Mouse (Mus musculus): ENCODE results near the gene Mast4. TPM values are rescaled to one million over a fixed set of nuclear protein-coding genes. Genes with fewer than 3 reads are reported as not detected.
"Not testable (repeated sequence)": the region's sequence is repeated elsewhere in the genome, so short reads cannot be mapped to it uniquely, and the experiment has no call there.

Mast4 gene
- 10 to 100 TPM; 33.1 to 46.3 TPM for total RNA-seq (2021)
- long read RNA-seq, experiment 1, partial matches to known transcripts, result 0 of 8 reads
- long read RNA-seq, experiment 1, other reads (novel, unspliced or antisense), result 7 of 8 reads
- long read RNA-seq, experiment 2, partial matches to known transcripts, result 3 of 8 reads
- long read RNA-seq, experiment 2, other reads (novel, unspliced or antisense), result 5 of 8 reads

- peak; percentile 91 for DNase-seq
Observed at GRCm38 (mm10) chr13:103334392-103334686, at the start of gene Mast4. Mast4 (minus strand) TSS chr13:103334497.

- no peak for DNase-seq
Observed at GRCm38 (mm10) chr13:103374495-103374894, 40.2 kb upstream of the Mast4 start.

- DNase-seq, result no peak
Observed at GRCm38 (mm10) chr13:103369194-103369593, 34.9 kb upstream of the Mast4 start.

- no peak for DNase-seq
Observed at GRCm38 (mm10) chr13:103363181-103363580, 28.9 kb upstream of the Mast4 start.

- DNase-seq, result not testable (repeated sequence)
Observed at GRCm38 (mm10) chr13:103357415-103357814, 23.1 kb upstream of the Mast4 start.

GRCm38 (mm10) chr13:103356909-103357308 is 22.6 kb upstream of the Mast4 start:
- DNase-seq, result not testable (repeated sequence)

- DNase-seq, result no peak
Observed at GRCm38 (mm10) chr13:103354737-103355136, 20.4 kb upstream of the Mast4 start.

- no peak for DNase-seq
Observed at GRCm38 (mm10) chr13:103344749-103345148, 10.5 kb upstream of the Mast4 start.

- DNase-seq, result no peak
Observed at GRCm38 (mm10) chr13:103344006-103344720, 9.9 kb upstream of the Mast4 start.

- DNase-seq, result no peak
Observed at GRCm38 (mm10) chr13:103341031-103341430, 6.7 kb upstream of the Mast4 start.

GRCm38 (mm10) chr13:103338616-103339015 is 4.3 kb upstream of the Mast4 start:
- DNase-seq, result peak; percentile 30

- no peak for DNase-seq
Observed at GRCm38 (mm10) chr13:103336237-103336636, 1.9 kb upstream of the Mast4 start.

- peak; percentile 19 for DNase-seq
Observed at GRCm38 (mm10) chr13:103334723-103335458, 594 bp upstream of the Mast4 start.

- DNase-seq, result peak; percentile 54
Observed at GRCm38 (mm10) chr13:103333601-103334391, 501 bp downstream of the Mast4 start.

- no peak for DNase-seq
Observed at GRCm38 (mm10) chr13:103333153-103333552, 1.1 kb downstream of the Mast4 start.

GRCm38 (mm10) chr13:103332731-103333130 is 1.6 kb downstream of the Mast4 start:
- no peak for DNase-seq

GRCm38 (mm10) chr13:103331096-103331495 is 3.2 kb downstream of the Mast4 start:
- DNase-seq, result no peak

- no peak for DNase-seq
Observed at GRCm38 (mm10) chr13:103328299-103328698, 6.0 kb downstream of the Mast4 start.

- DNase-seq, result no peak
Observed at GRCm38 (mm10) chr13:103327843-103328242, 6.5 kb downstream of the Mast4 start.

- no peak for DNase-seq
Observed at GRCm38 (mm10) chr13:103326186-103326585, 8.1 kb downstream of the Mast4 start.

- DNase-seq, result no peak
Observed at GRCm38 (mm10) chr13:103319881-103320280, 14.4 kb downstream of the Mast4 start.

GRCm38 (mm10) chr13:103319317-103319716 is 15.0 kb downstream of the Mast4 start:
- no peak for DNase-seq

Data from gastrocnemius, postnatal 10 days (tissue).